Mouse (Mus musculus) kidney, postnatal 0 days (tissue): Measurements from ENCODE around the gene Hist1h2be. TPM values are rescaled to one million over a fixed set of nuclear protein-coding genes. Genes with fewer than 3 reads are reported as not detected.

Source experiments
- ATAC-seq: fragments of 200-750 bp; cut with Nextera tagmentation; replicated peaks from 2 replicates; pipeline ENCODE4 v1.8.0; 2017; ENCODE audit warnings: low read depth, moderate number of reproducible peaks, moderate TSS enrichment, moderate library complexity; ENCODE audit not compliant: low FRiP score
- DNase-seq: peaks from one replicate; pipeline ENCODE4 v3.0.0-alpha.2; 2016; ENCODE audit warnings: low spot score
- H3K27ac ChIP-seq: fragments of 300-500 bp; sonication (generic); 2 replicates; pipeline ENCODE4 v1.5.1; 2014; ENCODE audit warnings: mild to moderate bottlenecking
- H3K27me3 ChIP-seq: fragments of 300-500 bp; sonication (generic); 2 replicates; pipeline ENCODE4 v1.6.1; 2014; ENCODE audit warnings: low read length, mixed read lengths; ENCODE audit not compliant: insufficient read depth
- H3K36me3 ChIP-seq: fragments of 300-500 bp; sonication (generic); 2 replicates; pipeline ENCODE4 v1.6.1; 2014; ENCODE audit warnings: low read length, mixed read lengths; ENCODE audit not compliant: insufficient read depth
- H3K4me1 ChIP-seq: fragments of 300-500 bp; sonication (generic); replicated peaks from 2 replicates; pipeline ENCODE4 v1.6.1; 2014; ENCODE audit warnings: antibody characterized with exemption, low read length, mixed read lengths; ENCODE audit not compliant: insufficient read depth
- H3K4me2 ChIP-seq: fragments of 300-500 bp; sonication (generic); 2 replicates; pipeline ENCODE4 v1.6.1; 2014; ENCODE audit warnings: mild to moderate bottlenecking, low read length, moderate library complexity, mixed read lengths
- H3K4me3 ChIP-seq: fragments of 300-500 bp; sonication (generic); replicated peaks from 2 replicates; pipeline ENCODE4 v1.5.1; 2014; ENCODE audit warnings: low read depth, low read length
- H3K9ac ChIP-seq: fragments of 300-500 bp; sonication (generic); 2 replicates; pipeline ENCODE4 v1.6.1; 2014; ENCODE audit warnings: low read depth, low read length
- H3K9me3 ChIP-seq: fragments of 300-500 bp; sonication (generic); replicated peaks from 2 replicates; pipeline ENCODE4 v1.6.1; 2016; ENCODE audit warnings: low read length, inconsistent platforms, mixed read lengths
- CTCF ChIP-seq: IDR thresholded peaks from 2 replicates; pipeline ENCODE4 v1.5.1; 2016; ENCODE audit warnings: antibody characterized with exemption, low read depth, mild to moderate bottlenecking, moderate library complexity
- WGBS: fragments of 180-500 bp; shearing (Covaris S2); extraction: QIAGEN DNeasy Blood & Tissue Kit; methylation state at CpG from one replicate; pipeline ENCODE4 v1.1.7; 2014; 5-methylcytosine and 5-hydroxymethylcytosine counted together
- polyA plus RNA-seq: library from polyadenylated mRNA; unstranded; fragments of >200 nt; fragmentation: Nextera tagmentation; extraction: Ambion mirVana; gene quantifications from 2 replicates; pipeline ENCODE4 v1.2.1, GENCODE M21; 2015

Gene Hist1h2be
- polyA plus RNA-seq, 1 experiment from 2014 or later = 0.83 TPM

DNA sequence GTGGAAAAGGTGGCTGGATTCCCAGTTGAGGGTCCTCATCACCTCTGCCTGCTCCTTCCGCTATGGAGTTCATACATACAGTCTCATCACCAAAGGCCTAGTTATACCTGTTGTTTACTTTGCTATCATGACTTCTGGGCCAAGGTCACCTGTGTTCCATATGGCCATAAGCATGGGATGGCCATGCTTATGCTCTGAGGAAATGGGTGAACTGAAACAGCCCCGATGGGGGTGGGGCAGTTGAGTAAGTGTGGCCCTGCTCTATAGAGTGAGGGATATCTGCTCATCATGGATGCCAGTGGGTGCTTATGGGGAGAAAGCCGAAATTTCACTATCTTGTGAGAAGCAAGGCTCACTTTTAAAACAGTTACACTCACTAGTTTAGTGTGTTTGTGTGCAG lies 15.9 kb downstream of the Hist1h2be start:
- Histone ChIP-seq H3K27me3 (no peaks in the 10 kb centered on the region), H3K9me3 (no peaks in the 10 kb centered on the region), H3K9ac (no peak overlapping the region), H3K4me1 (no peaks in the 10 kb centered on the region), H3K36me3 (no peaks in the 10 kb centered on the region), H3K4me2 (no peak overlapping the region), H3K4me3 (no peak overlapping the region), H3K27ac (no peak overlapping the region)
- WGBS = 91% methylated on average over 3 of the region's 3 CpGs
- DNase-seq (no peak), ATAC-seq (no peak)
- no peak for TF ChIP-seq CTCF

GRCm38 (mm10) chr13:23604452-23604851 lies 16.5 kb downstream of the Hist1h2be start:
- Histone ChIP-seq H3K4me2 (no peak overlapping the region), H3K36me3 (no peaks in the 10 kb centered on the region), H3K27me3 (no peaks in the 10 kb centered on the region), H3K9ac (no peak overlapping the region), H3K27ac (no peak overlapping the region), H3K9me3 (no peaks in the 10 kb centered on the region), H3K4me3 (no peak overlapping the region), H3K4me1 (no peaks in the 10 kb centered on the region)
- whole genome bisulfite sequencing = 33% methylated on average over 3 of the region's 3 CpGs
- DNase-seq (peak; percentile 51), ATAC-seq (no peak)
- TF ChIP-seq CTCF = no peak

GRCm38 (mm10) chr13:23603182-23603699 lies 17.7 kb downstream of the Hist1h2be start:
- ATAC-seq (no peak), DNase-seq (peak; percentile 26)
- Histone ChIP-seq H3K4me3 (no peak overlapping the region), H3K27me3 (no peaks in the 10 kb centered on the region), H3K4me2 (no peak overlapping the region), H3K4me1 (no peaks in the 10 kb centered on the region), H3K9ac (no peak overlapping the region), H3K9me3 (no peaks in the 10 kb centered on the region), H3K36me3 (no peaks in the 10 kb centered on the region), H3K27ac (no peak overlapping the region)
- WGBS = 71% methylated on average over 7 of the region's 7 CpGs
- no peak for TF ChIP-seq CTCF

DNA sequence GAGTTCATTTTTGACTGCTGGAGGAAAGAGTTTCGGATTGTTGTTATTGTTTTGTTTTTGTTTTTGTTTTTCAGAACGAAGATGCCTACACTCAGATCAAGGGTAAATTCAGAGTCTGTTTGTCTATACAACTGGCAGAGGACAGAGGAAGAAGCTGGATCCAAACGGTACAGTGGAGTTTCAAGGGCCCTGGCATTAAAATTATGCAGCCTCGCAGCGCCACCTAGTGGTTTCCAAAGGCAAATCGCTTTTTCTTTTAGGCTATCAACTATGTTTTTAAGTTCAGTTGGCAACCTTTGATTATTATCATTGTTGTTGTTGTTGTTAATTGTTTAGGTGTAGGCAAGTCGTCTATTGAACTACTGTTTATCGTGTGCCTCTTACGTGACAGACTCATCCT lies 23.0 kb downstream of the Hist1h2be start:
- Histone ChIP-seq H3K4me2 (no peak overlapping the region), H3K27me3 (no peaks in the 10 kb centered on the region), H3K36me3 (no peaks in the 10 kb centered on the region), H3K4me1 (no peaks in the 10 kb centered on the region), H3K4me3 (no peak overlapping the region), H3K9me3 (no peaks in the 10 kb centered on the region), H3K9ac (no peak overlapping the region), H3K27ac (no peak overlapping the region)
- ATAC-seq (0 out of 2 replicates have a peak, but pooled peaks have one; percentile 40), DNase-seq (peak; percentile 94)
- 7% methylated on average over 9 of the region's 9 CpGs for WGBS
- TF ChIP-seq CTCF = peak; percentile 94

DNA sequence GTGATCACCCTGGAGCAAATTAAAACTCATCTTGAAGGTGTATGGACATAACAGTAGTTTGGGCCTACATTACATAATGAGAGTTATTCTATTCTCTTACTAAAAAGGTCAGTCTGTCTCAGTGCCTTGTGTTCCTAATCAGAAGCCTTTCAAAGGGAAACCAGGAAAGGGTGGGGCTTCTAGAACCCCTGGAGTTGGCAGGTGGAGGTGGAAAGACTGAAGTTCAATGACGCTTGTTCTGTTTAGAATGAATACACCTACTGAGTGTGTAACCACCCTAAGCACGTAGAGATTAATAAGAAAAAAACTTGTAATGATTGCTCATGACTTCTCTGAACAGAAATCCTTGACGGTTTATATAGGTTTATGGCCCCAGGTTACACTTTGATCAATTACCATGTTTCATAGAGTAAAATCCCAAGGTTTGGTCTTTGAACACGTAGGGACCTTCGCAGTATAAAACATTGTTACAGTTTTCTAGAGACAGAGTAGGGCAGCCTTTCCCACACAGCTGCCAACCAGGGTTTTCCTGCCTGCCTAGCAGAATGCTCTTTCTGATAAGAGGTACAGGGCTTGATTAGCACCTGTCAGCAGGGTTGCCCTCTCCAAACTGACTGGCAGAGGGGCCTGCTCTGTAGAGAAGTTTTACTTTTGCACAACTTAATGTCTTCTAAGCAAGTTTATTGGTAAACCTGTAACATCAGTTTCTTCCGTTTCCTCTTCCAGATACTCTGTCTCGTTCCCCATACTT lies 25.1 kb downstream of the Hist1h2be start:
- WGBS = 81% methylated on average over 7 of the region's 7 CpGs
- H3K27ac ChIP-seq = no peak overlapping the region

DNA sequence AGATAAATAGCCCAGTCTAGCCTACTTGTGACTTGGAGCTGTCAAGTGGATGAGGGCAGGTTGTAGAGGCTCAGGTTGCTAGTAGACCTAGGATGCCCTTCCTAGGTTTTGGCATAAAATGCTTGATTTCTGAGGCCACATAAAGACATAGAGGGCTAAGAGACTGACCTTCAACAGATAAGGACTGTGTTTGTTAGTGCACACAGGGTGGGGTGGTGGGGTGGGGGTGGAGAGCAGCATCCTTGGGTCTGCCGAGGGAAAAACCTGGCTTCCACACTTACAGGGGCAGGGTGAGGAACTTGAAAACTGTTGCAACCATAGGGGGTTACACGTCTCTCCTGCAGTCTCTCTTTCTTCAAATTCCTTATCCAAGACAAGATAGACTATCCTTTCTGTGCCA lies 25.7 kb downstream of the Hist1h2be start:
- no peak for TF ChIP-seq CTCF
- no peaks in the 10 kb centered on the region for H3K36me3 ChIP-seq
- no peak for DNase-seq
- no peak overlapping the region for H3K4me3 ChIP-seq
- peaks cover 4% of the 10 kb centered on the region; the same call in 1 of the 2 replicates for H3K4me1 ChIP-seq
- ATAC-seq = no peak
- 91% methylated on average over 2 of the region's 2 CpGs for WGBS
- no peaks in the 10 kb centered on the region for H3K27me3 ChIP-seq
- no peak overlapping the region for H3K4me2 ChIP-seq
- no peak overlapping the region for H3K27ac ChIP-seq
- H3K9me3 ChIP-seq = no peaks in the 10 kb centered on the region
- H3K9ac ChIP-seq = no peak overlapping the region

More for the DNA sequence above, 25.1 kb downstream of the Hist1h2be start:
- no peak overlapping the region for H3K4me2 ChIP-seq
- no peaks in the 10 kb centered on the region for H3K27me3 ChIP-seq
- H3K4me3 ChIP-seq = no peak overlapping the region
- H3K4me1 ChIP-seq = peaks cover 4% of the 10 kb centered on the region; the same call in 1 of the 2 replicates
- H3K9ac ChIP-seq = no peak overlapping the region
- no peak for ATAC-seq
- DNase-seq = no peak
- no peaks in the 10 kb centered on the region for H3K9me3 ChIP-seq
- H3K36me3 ChIP-seq = no peaks in the 10 kb centered on the region
- no peak for TF ChIP-seq CTCF
